Mouse (Mus musculus): ENCODE measurements around the gene Ggt6.

The Ggt6 gene

DNA sequence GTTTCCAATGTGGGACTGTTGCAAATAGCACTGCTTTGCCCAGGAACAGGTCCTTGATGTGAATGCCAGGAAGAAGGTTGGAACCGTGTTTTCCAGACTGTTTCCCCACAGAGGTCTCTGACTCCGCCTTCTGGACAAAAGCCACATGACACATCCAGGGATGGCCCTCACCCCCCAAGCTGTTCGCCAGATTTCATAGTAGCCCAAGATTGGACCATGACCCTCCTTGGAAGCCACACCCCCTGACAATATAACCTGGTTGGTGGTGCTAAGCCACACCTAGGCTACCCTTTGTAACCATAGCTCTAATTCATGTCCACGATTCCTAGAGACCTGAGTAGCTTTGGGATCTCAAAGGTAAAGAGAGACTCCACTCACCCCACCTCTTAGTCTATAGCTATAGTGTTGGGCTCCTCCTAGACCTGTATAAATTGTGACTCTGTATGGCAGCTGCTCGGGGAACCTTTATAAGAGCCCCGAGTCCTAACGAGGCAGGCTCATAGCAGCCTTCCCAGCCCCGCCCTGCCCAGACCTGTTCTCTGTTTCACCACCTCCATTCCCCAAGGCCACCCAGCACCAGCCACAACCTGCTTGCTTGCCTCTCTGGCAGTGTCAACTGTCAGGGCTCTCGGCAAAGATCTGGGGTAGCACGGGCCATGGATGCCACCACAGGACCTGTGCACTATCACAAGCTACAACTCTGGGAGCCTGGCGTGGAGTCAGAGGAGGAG, at the start of gene Ggt6:
Gene Ggt6, plus strand, starts transcription at position 564 of the 731 bp plus-strand sequence.
- no peak for DNase-seq (ENCODE audit: low read depth, low spot score)

DNA sequence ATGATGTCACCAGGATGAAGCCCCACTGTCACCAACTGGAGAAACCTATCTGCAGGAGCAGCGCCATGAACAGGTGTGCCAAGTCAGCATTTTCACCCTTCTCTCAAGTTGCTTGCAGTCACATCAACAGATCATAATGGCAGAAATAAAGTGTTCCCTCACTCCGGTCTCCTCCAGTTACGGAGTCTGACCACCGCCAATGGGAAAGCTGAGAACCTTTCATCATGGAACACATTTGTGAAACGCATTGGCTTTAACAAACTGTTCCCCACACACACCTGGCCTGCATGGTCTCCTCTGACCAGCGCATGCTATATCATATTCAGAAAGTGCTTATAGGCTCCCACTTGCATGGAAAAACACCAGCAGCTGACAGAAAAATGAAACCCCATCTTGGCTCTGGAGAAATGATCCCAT, 47.2 kb upstream of the Ggt6 start:
- no peak for DNase-seq (ENCODE audit: low read depth, low spot score)

DNA sequence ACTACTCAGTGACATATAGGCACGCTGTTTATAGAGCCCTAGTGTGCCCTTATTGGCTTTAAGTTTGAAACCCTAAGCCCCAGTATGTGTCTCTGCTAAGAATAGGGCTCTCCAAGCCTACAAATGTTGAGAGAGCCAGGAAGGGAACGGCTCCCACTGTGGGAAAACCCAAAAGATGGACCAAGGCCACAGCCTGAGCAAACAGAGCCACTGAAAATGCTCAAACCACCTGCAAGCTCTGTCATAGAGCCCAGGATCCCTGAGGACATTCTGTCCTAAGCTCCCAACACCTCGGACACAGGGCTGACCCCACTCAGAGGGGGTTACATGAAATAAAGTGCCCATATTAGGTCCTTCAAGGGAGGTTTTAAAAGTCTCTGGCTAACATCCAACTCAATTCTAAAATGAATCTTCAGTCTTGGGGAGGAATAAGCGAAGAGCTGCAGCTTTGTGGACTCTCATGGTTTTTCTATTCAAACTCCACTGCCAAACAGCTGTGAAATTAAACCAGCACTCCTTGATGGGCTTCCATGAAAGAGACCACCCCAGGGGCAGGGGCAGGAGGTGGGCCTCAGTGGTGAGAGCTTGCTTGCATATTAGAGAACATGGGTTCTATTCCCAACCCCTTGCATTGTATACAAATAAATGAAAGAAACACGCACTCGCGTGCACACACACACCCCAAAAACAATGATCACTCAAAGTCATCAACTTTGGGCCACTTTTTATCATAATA, 45.8 kb upstream of the Ggt6 start:
- DNase-seq (ENCODE audit: low read depth, low spot score), result no peak

DNA sequence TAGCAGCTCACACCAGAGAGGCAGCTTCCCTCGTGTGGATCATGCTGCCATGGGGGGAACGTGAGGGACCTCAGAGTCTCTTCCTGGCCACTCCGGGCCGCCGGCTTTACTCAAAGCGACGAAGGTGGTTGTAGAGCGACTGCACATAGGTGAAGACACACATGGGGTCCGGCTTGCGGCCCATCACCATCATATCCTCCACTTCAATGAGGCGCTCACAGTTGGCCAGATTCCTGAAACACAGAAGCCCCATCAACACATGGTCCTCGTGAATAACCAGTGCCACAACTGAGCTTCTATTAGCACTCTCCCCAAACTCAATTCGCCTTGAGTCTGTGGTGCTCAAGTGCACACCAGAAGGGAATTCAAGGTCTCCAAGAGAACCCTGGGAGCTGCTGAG, 44.1 kb upstream of the Ggt6 start:
- DNase-seq (ENCODE audit: low read depth, low spot score), result no peak

DNA sequence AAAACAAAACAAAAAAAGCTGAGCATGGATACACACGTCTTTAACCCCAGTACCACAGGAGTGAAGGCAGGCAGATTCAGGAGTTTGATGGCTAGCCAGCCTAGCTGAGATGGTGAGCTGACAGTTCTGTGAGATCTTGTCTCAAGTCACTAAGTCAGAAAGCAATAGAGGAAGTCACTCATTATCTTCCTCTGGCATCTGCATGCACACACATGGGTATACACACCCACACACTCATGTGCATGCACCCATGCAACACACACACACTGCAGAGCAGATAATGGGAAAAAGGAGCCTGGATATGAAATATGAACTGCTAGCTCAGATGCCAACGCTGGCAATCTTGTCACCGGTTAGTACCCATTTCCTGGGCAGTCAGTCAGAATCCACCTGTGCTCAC, 42.1 kb upstream of the Ggt6 start:
- DNase-seq (ENCODE audit: low read depth, low spot score), result no peak

DNA sequence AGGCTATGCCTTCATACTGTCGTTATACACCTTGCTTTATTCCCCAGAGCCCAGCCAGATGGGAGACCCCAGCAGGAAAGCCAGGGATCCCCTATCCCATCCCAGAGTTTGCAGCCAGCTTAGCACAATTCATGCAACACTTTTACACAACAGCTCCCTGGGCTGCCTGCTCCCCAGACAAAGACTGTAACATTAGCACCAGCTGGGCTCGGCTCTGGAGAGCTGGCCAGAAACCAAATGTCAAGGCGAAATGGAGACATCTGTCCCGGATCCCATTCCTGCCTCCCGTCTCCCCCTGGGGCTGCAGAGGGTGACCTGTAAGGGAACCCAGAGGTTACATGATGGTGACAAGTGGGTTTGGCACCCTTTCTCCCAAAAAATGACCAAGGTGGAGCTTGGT, 41.7 kb upstream of the Ggt6 start:
- no peak for DNase-seq (ENCODE audit: low read depth, low spot score)

DNA sequence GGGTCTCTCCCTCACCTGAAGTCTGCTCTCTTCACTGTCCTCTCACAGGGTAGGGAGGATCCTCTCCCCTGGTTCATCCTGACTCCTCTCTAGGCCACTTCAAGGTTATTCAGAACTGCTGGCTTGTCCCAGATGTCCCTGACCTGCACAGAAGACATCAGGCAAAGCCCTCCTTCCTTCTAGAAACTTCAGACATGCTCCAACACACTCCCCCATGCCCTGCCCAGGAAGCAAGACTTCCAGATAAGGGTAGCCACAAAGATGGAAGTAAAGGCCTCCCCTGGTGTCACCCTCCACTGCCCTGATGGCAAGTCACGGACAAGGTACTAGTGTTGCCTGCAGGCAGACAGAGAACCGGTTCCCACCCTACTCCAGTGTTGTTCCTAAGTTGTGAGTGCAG, 40.6 kb upstream of the Ggt6 start:
- DNase-seq (ENCODE audit: low read depth, low spot score), result no peak

DNA sequence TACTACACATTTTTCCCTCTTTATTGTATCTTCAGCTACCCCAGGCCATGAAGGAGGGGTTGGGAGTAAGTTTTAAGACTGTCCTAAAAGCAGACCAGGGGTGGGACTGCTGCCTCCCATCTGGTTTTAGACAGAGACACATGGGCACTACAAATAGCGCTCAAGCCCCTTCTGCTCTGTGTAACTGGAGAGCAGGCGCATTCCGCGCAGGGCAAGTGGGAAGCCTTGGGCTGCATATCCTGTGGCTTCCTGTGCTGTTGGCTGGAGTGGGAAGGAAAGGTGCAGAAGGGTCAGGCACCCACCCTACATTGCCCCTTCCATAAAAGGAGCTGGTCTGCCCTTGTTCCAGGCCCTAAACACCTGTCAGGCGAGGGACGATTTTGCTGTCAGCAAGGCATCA, 39.7 kb upstream of the Ggt6 start:
- no peak for DNase-seq (ENCODE audit: low read depth, low spot score)

DNA sequence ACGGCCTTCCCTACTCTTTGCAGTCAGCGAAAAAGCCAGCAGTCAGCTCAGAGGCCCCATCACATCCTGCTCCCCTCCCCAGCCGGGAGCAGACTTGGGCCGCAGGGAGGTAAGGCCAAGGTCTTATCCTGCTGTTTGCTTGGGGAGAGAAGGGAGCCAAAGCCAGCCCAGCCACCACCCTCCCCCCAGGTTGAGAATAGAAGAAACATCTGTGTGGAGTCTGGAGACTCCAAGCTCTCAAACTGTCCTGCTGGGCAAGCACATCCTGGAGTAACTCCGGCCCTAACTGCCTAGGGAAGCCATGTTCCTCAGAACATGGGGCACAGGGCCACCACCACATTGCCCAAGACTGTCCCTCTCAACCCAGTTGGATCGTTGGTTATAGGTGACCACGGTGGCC, 38.7 kb upstream of the Ggt6 start:
- DNase-seq (ENCODE audit: low read depth, low spot score), result no peak

DNA sequence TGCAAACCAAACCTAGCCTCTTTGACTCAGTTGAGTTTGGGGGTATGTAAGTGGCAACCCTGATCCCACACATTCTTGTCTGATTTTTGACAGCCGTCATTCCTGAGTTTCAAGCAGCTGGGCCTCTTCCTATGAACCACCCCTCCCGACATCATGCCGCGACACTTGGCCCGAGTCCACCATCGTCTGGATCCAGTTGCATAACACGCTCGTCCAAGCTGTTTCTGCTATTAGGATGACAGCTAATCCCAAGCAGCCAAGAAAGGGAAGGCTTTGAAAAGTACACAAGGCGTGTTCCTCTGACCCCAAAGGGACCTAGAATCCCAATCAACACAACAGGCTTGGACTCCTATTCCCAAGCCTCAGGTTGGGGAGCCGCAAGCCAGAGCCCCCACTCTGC, 38.3 kb upstream of the Ggt6 start:
- DNase-seq (ENCODE audit: low read depth, low spot score), result no peak

DNA sequence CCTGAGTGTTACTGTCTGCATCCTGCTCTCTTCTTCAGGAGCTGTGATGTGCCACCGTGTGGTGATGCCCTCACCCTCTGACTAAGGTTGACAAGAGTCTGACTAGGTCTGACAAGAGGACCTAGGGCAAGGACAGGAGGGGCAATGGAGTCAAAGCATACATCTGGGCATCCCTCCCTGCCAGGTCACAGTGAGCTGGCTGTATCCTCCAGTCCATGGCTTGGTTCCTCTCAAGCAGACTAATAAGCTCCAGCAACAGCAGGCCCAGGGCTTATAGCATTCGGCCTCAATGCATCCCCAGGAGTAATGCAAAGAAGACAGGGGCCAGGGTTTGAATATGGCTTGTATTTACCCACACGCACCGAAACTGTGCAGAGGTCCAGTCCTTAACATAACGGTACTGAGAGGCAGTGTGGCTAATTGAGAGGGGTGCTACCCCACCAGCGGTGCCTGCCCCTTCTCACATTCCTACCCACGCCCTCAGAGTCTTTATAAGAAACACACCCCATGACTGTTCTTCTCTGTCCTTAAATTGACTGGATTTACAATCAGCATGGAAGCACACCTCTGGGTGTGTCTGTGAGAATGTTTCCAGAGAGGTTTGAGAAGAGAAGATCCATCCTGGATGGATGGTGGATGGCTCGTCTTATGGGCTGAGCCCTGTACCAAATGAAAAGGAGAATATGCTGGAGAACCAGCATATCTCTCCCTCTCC, 37.4 kb upstream of the Ggt6 start:
- DNase-seq (ENCODE audit: low read depth, low spot score), result no peak

DNA sequence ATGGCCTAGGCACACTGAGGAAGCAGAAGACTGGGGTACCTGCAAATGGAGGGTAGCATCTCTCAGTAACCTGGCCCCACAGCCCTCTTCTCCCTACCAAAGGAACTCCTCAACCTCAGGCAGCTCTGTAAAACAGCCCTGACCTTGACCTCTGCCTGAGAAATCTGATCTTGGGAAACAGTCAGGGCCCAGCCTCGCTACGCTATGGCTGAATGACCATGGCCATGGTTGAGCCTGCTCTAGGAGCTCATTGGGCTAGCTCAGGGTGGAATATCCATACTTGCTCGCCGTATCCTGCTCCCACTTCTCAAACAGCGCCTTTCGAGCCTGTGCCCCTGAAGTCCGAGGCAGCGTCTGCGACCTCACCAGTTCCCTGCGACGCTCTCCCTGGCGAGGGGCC, 34.3 kb upstream of the Ggt6 start:
- DNase-seq (ENCODE audit: low read depth, low spot score), result no peak

DNA sequence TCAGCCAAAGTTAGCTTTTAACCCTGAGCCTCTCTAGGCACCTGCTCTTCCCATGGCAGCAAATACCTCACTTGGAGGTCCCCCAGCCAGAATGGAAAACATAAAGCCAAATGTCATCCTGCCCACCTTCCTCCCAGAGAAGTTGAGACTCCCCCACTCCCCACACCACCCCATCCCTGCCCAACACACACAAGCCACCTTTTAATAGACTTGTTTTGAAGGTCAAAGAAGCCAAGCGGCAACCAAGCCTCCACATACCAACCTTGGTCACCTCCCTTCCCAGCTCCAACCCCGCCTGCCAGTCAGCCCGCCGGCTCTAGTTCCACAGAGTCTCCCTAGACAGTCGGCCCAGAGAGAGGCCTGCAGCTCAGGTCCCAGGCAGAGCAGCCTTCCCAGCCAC, 33.3 kb upstream of the Ggt6 start:
- no peak for DNase-seq (ENCODE audit: low read depth, low spot score)

DNA sequence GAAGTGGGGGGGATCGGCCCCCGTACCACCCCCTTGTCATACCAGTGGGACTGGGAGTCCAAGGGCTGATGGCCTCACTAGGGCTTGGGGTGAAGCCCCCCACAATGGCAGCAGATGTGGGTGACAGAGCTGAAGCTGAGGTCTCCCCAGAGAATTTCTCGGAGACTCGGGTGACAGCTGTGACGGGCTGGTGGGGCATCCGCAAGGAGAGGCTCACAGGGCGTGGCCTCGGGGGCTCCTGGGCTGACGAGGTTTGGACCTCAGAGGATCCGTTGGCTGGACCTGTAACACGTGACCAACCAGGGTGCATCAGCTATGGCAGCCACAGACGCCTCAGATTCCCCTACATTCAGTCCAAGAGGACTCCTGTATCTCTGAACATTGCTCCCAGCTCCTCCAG, 32.4 kb upstream of the Ggt6 start:
- no peak for DNase-seq (ENCODE audit: low read depth, low spot score)

DNA sequence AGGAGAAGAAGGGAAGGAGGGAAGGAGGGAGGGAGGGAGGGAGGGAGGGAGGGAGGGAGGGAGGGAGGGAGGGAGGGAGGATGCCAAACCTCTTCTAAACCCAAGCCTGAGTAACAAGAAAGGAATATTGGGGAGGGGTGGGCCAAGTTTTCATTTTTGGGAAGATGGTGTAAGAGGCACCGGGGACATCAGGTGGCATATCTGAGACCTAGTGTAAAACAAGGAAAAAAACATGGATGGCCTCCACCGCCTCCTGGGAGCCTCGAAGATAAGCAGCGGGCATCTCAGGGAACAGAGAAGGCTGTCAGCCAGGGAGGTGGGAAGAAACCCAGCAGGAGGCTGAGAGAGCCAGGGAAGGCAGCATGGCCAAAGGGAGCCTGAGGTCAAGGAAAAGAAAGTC, 29.8 kb upstream of the Ggt6 start:
- DNase-seq (ENCODE audit: low read depth, low spot score), result no peak

DNA sequence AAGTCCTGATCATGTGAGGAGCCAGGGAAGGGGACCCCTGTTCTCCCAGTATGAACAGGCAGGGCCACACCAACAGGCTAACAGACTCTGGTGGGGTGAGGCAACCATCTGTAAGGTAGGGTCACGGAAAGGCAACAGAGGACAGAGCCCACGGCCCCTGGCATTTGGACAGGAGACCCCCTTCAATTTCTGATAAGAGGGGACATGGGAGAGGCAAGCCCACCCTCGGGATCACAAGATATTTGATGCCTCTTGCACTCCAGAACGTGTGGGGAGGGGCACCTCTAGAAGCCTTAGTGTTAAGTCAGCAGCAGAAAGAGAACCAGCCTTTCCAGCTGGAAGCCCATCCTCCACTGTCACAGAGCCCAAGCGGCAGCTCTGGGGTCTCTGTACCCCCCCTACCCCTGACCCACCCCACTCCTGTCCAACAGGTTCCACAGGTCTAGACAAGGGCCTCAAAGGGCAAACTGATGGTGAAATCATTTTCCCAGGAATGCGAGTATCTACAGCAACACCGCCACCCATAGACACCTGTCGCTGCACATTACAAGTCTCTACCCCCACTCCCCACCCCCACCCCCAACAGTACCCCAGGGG, 29.1 kb upstream of the Ggt6 start:
- DNase-seq (ENCODE audit: low read depth, low spot score), result no peak

DNA sequence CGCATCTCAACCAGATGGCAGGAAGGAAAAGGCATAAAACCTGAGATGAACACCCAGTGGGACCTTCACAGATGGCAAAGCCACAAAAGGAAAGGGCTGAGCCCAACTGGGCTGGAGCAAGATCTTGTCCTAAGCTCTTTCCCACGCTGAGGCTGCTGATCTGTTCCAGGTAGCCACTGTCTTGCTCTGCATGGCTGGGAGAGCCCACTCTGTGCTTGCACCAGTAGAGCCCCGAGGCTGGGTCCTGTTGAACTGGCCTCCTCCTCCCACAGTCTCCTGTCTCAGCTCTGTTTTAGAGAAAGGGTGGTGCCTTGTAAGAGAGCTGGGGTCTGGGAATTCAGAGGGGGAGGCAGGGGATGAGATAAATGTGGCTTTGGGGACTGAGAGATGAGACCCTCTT, 28.2 kb upstream of the Ggt6 start:
- DNase-seq (ENCODE audit: low read depth, low spot score), result no peak

DNA sequence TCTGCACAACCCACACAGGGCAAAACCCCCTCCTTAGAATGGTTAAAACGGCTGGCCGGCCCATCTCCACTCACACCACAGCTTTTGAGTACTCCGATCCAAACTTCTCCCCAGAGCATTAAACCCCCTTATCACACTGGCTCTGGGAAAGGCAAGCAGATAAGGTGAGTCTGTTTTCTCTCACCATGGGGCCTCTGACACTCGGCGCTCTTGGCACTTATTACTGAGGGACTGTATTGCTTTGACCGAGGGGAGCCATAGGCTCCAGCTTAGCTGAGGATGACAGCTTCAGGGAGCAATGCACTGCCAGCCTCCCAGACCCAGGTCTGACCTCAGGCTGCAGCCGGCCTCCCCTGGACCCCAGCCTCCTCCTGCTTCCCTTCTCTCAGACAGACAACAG, 27.8 kb upstream of the Ggt6 start:
- DNase-seq (ENCODE audit: low read depth, low spot score), result no peak

DNA sequence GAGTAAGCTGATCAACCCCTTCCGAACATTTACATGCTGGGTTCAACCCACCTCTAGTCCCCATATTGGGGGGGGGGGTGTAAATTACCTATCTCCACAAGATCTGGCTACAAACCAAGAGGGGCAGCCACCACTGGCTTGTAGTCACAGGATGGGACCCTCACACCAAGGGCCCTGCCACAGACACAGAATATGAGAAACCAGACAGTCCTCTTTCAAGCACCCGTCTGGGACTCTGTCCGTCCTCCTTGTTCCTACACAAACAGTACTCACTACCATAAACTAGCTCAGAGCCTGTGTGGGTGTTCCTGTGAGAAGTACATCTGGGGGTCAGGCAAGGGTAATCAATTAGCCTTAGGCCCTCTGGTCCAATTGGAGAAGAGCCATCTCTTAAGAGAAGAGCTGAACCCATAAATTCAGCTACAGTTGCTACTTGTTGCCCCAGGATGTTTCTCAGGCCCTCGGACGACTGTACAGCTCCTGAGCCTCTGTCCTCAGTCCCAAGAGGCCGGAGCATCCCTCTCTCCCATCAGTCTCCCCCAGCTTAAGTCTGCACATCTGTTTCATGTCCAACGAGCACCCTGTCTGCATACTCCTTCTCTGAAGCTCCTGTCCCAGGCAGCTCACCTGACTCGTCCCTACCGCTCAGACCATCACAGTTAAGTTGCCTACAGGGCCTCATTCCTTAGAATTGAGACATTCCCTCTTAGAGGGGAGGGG, 26.7 kb upstream of the Ggt6 start:
- DNase-seq (ENCODE audit: low read depth, low spot score), result no peak

DNA sequence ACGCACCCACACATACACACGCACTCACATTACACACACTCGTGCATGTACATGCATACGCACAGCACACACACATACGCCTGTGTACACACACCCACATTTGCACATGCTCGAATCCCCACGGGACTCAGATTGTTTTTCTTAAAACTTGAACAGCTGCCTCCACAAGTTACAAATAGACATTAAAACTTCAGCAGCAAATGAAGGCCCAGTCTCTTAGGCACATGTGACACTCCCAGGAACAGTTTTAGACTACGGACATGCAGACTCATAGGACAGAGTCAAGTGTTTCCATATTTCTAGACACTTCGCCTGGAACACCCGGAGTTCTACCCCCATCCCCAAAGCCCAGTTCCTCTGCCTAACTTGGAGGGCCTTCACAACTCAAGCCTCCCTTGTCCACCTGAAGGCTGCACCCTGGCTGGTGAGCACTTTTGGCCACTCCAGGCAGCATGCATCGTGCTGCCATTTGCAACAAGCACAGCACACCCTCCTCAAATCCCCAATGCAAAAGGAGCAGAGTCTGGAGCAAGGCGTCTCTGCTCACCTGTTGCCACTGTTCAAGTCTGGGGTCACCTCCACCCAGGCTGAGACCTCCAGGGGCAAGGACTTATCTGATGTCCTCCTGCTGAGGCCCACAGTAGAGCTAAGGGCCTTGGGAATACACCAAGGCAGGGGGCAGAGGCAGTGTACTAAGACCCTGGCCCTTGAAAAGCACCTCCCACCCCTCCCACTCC, 25.5 kb upstream of the Ggt6 start:
- DNase-seq (ENCODE audit: low read depth, low spot score), result no peak

DNA sequence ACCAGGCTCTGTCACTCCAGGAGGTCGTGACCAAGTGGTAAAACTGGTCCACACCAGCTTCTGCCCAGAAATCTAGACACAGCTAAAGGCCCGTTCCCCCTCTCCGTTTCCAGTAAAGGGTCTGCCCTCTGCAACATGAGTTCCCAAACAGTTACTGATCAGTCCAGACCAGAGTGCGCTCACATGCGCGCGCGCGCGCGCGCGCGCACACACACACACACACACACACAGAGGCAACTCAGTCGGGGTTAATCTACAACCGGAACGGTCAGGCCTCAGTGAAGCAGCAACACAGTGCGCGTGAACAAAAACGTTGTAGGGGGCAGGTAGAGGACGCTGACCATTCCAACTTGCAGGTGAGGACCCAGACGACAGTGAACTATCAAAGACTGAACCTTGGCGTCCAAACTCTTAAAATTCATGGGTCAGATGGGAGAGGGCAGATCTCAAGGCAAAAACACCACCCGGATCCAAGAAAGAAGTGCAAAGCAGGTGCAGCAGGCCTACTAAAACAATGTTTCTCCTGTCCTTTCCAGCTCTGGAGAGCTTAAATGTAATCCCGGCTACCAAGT, 24.7 kb upstream of the Ggt6 start:
- DNase-seq (ENCODE audit: low read depth, low spot score), result no peak

Data from brain, embryonic 18.5 days (tissue).